Mouse (Mus musculus) erythroblast, adult 5-6 weeks (primary cell): Measurements from ENCODE around the gene Sgo1. TPM values are rescaled to one million over a fixed set of nuclear protein-coding genes. Genes with fewer than 3 reads are reported as not detected.

Source experiments
- ATAC-seq: replicated peaks from 2 replicates; pipeline ENCODE4 v1.8.0; 2016; ENCODE audit warnings: moderate number of reproducible peaks, mild to moderate bottlenecking, moderate TSS enrichment, inconsistent platforms; ENCODE audit not compliant: poor library complexity, low FRiP score, severe bottlenecking
- total RNA-seq, 2 experiments: library from RNA; stranded (forward) in 1 of 2; stranded (reverse) in 1 of 2; fragments of 150-400 nt in 1 of 2; fragments of 200-764, 138-1000 nt in 1 of 2; gene quantifications; 2 replicates each; pipeline versions ENCODE4 v1.2.3 to v1.2.4; 2015 to 2017; ENCODE audit warnings: low replicate concordance in 2 of 2

The Sgo1 gene
- total RNA-seq, 2 experiments from 2014 or later: 12.7 to 26.8 TPM

DNA sequence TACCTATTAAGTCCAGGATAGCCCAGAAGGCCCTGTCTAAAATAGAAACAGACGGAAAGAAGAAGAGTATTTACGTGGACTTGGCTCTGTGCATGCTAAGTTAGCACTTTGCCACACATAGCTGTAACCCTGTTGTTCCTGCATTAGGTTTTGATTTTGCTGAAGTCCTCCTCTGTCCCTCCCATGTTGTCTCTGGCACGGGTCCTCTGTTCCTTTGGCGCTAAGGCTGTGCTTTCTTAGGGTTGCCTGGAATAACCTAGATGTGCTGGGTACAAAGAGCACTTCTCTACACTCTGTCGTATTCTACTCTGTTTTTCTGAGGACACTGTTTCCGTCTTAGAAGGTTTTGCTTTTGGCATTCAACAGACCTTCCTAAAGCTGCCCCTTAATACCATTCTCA is 34.1 kb downstream of the Sgo1 start:
- ATAC-seq: no peak

GRCm38 (mm10) chr17:53654596-53654995 is 34.5 kb downstream of the Sgo1 start:
- ATAC-seq: no peak

GRCm38 (mm10) chr17:53650251-53650661 is 38.9 kb downstream of the Sgo1 start:
- ATAC-seq: no peak

- no peak for ATAC-seq
These were observed 45.8 kb downstream of the Sgo1 start for GRCm38 (mm10) chr17:53643360-53643759.

DNA sequence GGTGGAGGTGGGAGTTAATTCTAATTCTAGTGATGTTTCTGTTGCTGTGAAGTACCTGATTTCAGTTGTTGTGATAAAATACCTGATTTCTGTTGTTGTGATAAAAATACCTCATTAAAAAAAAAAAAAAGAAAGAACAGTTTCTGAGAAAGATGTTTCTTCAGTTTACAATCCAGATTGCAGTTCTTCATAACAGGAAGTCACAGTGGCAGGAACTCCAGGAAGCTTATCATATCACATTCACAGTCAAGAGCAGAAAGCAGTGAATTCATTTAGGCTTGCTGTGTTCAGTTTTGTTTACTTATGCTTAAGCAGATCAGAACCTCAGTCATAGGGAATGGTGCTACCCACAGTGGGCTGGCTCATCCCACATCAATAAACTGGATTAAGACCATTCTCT is 57.8 kb downstream of the Sgo1 start:
- no peak for ATAC-seq

DNA sequence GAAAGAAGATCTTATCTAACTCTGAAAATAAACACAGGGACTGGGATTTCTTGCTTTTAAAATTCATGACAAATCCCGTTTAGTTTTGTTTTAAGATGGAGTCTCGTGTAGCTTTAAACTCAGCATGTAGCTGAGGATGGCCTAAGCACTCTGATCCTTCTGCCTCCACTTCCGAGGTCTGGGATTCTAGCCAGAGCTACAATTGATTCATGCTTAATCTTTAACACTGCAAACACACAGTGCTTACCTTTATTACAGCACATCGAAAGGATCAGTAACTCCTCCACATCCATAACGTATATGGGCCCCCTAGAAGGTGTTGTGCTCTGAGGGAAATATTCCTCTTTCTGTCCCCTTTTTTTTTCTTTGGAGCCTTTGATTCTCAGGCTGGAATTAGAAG is 61.0 kb downstream of the Sgo1 start:
- no peak for ATAC-seq

GRCm38 (mm10) chr17:53627497-53627896 is 61.6 kb downstream of the Sgo1 start:
- ATAC-seq: no peak

DNA sequence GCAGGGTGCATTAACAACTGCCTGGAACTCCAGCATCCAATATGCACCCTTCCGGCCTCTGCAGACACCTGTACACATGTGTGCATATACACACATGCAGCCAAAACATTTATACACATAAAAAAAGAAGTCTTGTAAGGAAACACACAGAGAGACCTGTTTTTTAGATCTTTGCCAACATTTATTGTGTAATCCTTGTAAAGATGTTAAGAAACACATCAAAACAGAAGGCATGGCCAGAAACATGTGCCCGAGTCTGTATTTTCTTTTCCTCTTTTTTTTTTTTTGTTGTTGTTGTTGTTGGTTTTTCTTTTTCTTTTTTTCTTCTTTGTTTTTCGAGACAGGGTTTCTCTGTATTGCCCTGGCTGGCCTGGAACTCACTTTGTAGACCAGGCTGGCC is 63.0 kb downstream of the Sgo1 start:
- ATAC-seq: no peak

Other genes with a start within 250 kb of the Sgo1 start
- not detected in 2 replicates for gene Efhb, start 226.0 kb downstream of the Sgo1 start, total RNA-seq (2015; ENCODE audit: low replicate concordance)
- not detected in 2 replicates for gene Efhb, start 226.0 kb downstream of the Sgo1 start, total RNA-seq (2017; ENCODE audit: low replicate concordance)
- 39.2 and 53.1 TPM in 2 replicates for gene Rab5a, start 210.1 kb downstream of the Sgo1 start, total RNA-seq (2015; ENCODE audit: low replicate concordance)
- 60.8 and 79.1 TPM in 2 replicates for gene Rab5a, start 210.1 kb downstream of the Sgo1 start, total RNA-seq (2017; ENCODE audit: low replicate concordance)
- not detected in 2 replicates for gene Pp2d1, start 149.9 kb downstream of the Sgo1 start, total RNA-seq (2015; ENCODE audit: low replicate concordance)
- 0.28 TPM in 1 of 2 replicates, not detected in the other for gene Pp2d1, start 149.9 kb downstream of the Sgo1 start, total RNA-seq (2017; ENCODE audit: low replicate concordance)
- 19.0 and 27.9 TPM in 2 replicates for gene Kat2b, start 122.5 kb downstream of the Sgo1 start, total RNA-seq (2015; ENCODE audit: low replicate concordance)
- 30.8 and 42.5 TPM in 2 replicates for gene Kat2b, start 122.5 kb downstream of the Sgo1 start, total RNA-seq (2017; ENCODE audit: low replicate concordance)
- not detected in 2 replicates for gene Sult1c2, start 157.0 kb upstream of the Sgo1 start, total RNA-seq (2015; ENCODE audit: low replicate concordance)
- gene Sult1c2, start 157.0 kb upstream of the Sgo1 start, total RNA-seq (2017; ENCODE audit: low replicate concordance): not detected in 2 replicates